Mouse (Mus musculus) natural killer cell, adult 2 months (primary cell): ENCODE measurements at regions not wholly inside any gene's neighbourhood (a gene's known extent, or its start where the extent isn't known, plus 50 kb on each side); places are given as distances from the start of the nearest gene placed in this dataset.

Experiments used
- DNase-seq, 2 experiments: peaks; one replicate each; pipeline ENCODE4 v3.0.0; 2022; ENCODE audit warnings: low spot score in 2 of 2

- DNase-seq = no peak
Measured at GRCm38 (mm10) chr2:50789051-50789651, 359.8 kb downstream of the Rnd3 start.

DNA sequence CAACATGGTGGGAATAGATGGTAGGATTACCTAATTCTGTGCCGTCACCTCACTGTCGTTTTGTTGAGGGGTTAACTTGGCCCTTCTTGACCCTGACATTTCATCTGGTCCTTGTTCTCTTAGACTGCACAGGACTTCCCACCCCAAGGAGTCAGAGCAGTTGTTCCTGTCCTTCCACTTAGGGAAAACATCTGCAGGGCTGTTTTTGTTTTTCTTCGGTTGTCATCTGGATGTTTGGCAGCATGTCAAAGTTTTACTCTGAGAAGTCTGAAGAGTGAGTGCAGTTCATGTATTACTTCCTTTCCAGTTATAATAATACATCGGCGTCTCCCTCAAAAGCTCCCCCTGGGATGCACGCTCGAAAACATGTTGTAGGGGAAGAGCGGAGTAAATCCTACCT lies 376.8 kb downstream of the Rnd3 start:
- no peak for DNase-seq

- no peak for DNase-seq
Measured at GRCm38 (mm10) chr2:50759016-50759415, 389.9 kb downstream of the Rnd3 start.

GRCm38 (mm10) chr2:50757837-50758541 lies 390.9 kb downstream of the Rnd3 start:
- no peak for DNase-seq

DNA sequence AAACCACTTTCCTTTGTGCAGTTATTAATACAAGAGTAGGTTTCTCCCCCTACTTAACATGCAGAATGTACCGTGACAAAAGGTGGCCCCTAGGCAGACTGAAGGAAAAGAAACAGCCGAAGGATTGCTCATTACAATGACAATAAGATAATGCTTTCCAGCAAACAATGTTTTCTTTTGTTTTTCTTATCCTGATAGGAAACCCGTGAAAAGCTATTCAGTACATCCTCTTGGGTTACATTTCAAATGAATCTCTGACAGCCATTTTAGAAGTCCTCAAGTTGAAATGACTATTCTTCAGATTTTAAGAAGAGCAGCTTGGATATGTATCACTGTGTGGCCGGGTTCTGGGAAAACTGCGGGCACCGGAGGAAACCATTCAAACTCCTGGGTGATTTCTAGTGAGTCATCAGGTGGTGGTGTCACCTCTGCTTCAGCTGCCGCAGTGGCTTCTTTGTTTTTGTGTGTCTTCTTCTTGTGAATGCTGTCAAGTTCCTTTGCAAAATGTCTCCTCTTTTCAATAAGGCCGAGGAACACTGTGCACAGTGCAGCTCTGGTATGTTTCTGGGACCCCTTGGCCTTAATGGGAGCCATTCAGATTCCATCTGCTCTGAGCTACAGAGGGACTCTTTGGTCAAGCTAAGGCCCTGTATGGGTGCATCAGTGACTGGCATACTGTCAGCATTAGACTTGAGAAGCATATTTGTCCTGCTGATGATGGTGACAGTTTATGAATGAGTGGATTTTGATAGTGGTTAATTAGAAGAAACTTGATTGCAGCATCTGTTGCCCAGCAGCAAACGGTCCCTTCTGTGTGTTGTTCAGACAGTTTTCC lies 393.1 kb downstream of the Rnd3 start:
- no peak for DNase-seq

DNA sequence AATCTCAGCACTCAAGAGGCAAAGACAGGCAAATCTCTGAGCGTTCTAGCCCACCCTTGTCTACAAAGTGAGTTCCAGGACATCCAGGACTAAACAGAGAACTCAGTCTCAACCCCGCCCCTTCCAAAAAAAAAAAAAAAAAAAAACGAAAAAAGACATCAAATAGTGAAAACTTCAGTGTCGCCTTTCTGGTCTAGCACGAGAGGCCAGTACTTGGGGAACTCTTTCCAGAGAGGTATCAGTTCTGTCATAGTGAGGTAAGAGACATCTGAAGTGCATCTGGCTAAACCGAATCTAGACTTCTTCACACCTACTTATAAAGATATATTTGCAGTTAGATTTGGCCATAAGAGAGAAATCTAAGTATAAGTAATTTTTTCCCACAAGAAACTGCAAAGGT lies 393.8 kb downstream of the Rnd3 start:
- no peak for DNase-seq

- DNase-seq = no peak
Measured at GRCm38 (mm10) chr2:50752408-50752807, 396.5 kb downstream of the Rnd3 start.

DNA sequence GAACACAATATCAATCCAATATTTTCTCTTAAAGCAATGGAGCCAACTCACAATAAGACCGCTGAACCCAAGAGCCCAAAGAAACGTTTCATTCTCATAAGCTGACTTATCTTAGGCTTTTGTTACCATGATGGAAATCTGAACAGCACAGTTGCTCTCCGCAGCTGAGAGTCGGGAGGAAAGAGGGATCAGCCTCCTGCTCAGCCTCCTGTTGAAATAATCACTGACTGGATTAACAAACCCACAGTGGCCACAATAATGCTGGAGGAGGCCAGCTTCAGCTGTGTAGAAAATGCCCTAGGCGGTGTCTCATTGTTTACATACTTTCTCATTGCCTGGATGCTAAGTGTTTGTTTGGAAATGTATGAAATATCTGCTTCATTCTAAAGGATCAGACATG lies 398.1 kb downstream of the Rnd3 start:
- no peak for DNase-seq

- no peak for DNase-seq
Measured at GRCm38 (mm10) chr2:50744625-50745214, 404.2 kb downstream of the Rnd3 start.

- DNase-seq = no peak
Measured at GRCm38 (mm10) chr2:50743785-50744258, 405.1 kb downstream of the Rnd3 start.

GRCm38 (mm10) chr2:50742421-50742820 lies 406.5 kb downstream of the Rnd3 start:
- DNase-seq = no peak

DNA sequence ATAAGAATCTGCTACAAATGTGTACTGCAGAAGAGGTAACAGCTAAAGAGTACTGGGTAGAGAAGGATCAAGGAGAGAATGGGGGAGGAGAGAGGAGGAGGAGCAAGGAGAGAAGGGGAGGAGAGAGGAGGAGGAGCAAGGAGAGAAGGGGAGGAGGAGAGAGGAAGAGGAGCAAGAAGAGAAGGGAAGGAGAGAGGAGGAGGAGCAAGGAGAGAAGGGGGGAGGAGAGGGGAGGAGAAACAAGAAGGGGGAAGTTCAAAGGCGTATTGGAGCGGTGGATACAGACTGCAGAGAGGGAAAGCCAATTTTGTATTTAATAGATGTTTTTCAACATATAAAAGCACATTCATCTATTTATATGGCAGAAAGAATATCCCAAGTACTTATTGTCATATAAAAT lies 407.6 kb downstream of the Rnd3 start:
- DNase-seq = no peak

GRCm38 (mm10) chr2:50739599-50739979 lies 409.3 kb downstream of the Rnd3 start:
- DNase-seq = no peak

- no peak for DNase-seq
Measured at GRCm38 (mm10) chr2:50738936-50739598, 409.8 kb downstream of the Rnd3 start.

GRCm38 (mm10) chr2:50737706-50738105 lies 411.2 kb downstream of the Rnd3 start:
- DNase-seq = no peak

DNA sequence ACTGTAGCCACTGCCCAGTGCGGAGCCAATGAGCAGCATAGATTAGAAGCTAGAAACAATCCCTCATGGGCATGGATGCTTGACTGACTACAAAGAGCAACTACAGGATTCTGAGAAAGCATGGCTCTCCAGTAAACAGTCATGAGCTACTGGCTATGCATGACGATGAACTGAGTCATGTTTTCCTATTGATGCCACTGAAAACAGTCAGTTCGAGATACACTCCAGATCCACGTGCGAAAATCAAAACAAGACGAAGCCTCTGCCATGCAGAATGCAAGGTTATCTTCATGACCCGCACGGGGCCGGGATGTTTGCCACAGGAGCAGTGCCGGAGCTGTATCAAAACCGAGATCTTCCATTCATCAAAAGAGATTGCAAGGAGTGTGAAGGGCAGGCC lies 413.9 kb downstream of the Rnd3 start:
- no peak for DNase-seq

DNA sequence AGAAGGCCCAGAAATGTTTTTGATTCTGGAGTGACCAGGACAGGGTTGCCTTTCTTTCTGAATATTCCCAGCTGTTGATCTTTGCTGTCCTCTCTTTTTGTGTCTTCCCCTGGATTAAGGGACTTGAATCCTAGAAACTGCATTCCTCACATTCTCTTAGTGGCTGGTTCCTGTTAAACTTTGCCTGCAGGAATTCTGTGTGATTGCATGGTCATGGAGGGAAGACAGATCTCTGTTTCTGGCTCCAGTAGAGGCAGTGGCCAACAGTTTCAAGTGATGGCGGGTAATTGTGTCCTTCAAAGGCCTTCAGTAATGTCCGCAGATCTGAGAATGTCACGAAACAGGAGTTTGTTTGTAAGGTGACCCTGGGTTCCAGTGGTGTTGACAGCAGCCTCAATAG lies 410.1 kb upstream of the Mmadhc start:
- DNase-seq = no peak

GRCm38 (mm10) chr2:50704297-50704696 lies 407.7 kb upstream of the Mmadhc start:
- no peak for DNase-seq

- DNase-seq = no peak
Measured at GRCm38 (mm10) chr2:50702584-50703450, 406.2 kb upstream of the Mmadhc start.

- no peak for DNase-seq
Measured at GRCm38 (mm10) chr2:50698841-50699240, 402.2 kb upstream of the Mmadhc start.

- no peak for DNase-seq
Measured at GRCm38 (mm10) chr2:50696575-50696974, 400.0 kb upstream of the Mmadhc start.
